Mouse (Mus musculus) lung, postnatal 10 days (tissue): ENCODE measurements around the gene Zfp975.
"Not testable (repeated sequence)": the region's sequence is repeated elsewhere in the genome, so short reads cannot be mapped to it uniquely, and the experiment has no call there.

ENCODE experiments used
- DNase-seq: peaks from one replicate; pipeline ENCODE4 v3.0.0; 2021

Zfp975 gene

DNA sequence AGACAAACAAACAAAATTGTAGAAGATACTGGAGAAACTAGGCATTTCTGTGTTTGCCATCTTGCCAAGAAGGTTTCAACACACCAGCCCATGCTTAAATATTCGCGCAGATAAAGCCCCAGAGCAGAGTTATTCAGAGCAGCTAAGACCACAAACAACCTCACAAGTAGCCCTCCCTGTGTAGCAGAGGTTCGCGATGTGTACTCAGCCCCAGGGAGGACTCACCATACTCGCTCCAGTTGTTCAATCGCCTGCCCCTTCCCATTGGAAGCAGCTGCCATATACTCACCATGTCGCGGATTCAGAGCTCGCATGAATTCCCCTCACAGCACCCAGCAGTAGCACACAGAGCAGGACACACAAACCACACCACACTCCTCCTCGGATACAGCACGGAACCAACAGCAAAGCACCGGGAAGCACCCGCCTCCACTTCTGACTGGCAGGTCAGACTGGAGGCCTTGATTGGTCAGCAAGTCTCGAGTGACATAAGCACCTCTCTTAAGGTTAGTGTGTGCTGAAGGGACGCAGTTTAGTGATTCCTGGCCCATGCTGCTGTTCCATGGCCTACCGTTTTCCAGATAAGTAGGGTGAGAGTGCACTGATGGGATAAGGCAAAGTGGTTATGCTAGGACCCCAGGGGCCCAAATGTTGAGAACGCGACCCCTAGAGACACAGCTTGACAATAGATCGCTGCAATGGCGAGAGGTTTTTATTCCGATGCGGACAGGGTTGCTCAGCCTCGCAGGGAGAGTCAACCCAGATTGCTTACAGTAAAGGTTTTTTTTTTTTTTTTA, at the start of gene Zfp975:
Gene Zfp975, minus strand, starts transcription at position 381 of the 797 bp plus-strand sequence.
- DNase-seq = peak; percentile 87

DNA sequence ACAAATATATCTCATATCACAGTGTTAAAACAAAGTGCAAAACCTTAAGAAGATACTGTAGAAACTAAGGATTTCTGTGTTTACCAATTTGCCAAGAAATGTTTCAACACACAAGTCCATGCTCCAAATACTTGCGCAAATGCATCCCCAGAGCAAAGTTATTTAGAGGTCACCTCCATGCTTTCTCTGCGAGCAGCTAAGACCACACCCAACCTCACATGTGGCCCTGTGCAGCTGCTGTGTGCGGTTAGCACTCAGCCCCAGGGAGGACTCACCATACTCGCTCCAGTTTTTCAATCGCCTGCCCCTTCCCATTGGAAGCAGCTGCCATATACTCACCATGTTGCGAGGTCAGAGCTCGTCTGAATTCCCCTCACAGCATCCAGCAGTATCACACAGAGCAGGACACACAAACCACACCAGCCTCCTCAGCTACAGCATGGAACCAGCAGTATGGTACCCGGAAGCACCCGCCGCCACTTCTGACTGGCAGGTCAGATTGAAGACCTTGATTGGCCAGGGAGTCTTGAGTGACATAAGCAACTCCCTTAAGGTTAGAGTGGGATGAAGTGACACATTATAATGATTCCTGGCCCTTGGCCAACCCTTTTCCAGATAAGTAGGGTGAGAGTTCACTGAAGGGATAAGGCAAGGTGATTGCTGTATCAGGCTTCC, 46.1 kb upstream of the Zfp975 start:
- no peak for DNase-seq

DNA sequence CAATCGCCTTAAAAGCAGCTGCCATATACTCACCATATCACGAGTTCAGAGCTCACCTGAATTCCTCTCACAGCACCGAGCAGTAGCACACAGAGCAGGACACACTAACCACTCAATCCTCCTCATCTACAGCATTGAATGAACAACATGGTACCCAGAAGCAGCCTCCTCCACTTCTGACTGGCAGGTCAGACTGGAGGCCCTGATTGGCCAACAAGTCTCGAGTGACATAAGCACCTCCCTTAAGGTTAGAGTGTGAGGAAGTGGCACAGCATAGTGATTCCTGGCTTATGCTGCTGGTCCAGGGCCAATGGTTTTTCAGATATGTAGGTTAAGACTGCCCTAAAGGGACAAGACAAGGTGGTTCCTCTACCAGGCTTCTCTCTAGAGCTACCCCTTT, 34.4 kb upstream of the Zfp975 start, which contains the start of gene Gm17067:
Gene Gm17067, minus strand, starts transcription at position 101 of the 400 bp plus-strand sequence.
- not testable (repeated sequence) for DNase-seq

DNA sequence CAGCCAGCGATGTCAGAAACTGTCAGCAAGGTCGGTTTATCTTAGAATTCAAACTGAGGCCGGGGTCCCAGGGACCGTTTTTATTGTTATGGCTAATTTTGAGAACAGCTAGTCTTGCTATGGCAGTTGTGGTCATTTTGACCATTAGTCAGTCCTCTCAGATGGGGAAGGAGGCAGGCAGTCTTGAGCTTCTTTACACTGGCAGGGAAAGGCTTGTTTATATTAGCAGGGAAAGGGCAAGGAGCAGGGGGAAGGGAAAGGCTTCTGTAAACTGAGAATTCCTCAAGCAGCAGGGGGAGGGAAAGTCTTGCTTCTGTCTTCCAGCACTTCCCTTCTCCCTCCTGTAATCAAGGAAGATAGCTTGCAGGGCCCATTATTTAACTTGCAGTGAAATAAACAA, 709 bp upstream of the Zfp975 start:
- DNase-seq = peak; percentile 64

DNA sequence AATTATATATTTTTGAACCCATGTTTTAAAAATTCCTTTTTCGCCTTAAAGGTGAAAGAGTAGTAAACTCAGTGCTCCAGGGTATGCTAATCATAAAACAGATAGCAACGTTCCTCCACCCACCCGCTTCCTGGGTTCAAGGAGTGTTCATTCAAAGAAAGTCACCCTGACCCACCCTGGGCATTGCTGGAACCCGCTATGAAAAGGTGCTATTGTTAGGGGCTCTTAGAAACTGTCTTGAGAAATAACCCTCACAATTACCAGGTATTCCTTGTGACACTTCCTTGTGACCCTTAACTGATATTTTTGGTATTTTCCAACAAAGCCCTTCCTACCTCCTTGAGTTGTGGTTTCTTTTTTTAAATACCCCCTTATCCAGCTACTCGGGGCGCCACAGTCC, 12.5 kb downstream of the Zfp975 start:
- not testable (repeated sequence) for DNase-seq

DNA sequence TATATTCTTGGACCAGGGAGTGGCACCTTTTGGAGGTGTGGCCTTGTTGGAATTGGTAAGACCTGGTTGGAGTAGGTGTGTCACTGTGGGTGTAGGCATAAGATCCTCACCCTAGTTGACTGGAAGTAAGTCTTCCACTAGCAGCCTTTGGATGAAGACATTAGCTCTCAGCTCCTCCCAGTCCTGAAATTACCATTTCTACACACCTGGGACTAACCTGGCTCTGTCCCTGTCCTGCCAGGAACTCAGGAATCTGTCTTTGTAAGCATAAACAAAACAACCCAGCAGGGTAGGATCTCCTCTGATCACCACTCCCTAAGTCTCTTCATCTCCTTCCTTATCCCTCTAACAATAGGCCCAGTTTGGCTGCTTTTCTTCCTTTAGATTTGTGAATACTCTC, 12.9 kb downstream of the Zfp975 start:
- not testable (repeated sequence) for DNase-seq

DNA sequence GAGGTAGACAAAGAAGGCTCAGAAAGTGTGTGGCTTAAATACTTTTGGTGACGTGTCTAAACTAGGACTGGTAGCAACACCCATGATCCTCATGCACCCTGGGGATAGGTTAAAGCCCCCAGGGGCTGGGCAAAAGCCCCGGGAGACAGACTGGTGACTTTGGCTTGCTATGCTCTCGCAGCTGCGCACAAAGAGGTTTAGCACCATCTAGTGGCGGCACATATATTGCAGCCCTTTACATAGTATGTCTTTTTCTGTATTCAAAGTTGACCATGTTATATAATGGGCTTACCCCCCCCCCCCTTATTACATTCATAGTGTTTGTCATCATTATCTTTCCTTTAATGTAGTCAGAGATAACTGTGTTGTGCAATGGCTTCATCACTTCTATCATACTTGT, 32.4 kb downstream of the Zfp975 start:
- DNase-seq = not testable (repeated sequence)

DNA sequence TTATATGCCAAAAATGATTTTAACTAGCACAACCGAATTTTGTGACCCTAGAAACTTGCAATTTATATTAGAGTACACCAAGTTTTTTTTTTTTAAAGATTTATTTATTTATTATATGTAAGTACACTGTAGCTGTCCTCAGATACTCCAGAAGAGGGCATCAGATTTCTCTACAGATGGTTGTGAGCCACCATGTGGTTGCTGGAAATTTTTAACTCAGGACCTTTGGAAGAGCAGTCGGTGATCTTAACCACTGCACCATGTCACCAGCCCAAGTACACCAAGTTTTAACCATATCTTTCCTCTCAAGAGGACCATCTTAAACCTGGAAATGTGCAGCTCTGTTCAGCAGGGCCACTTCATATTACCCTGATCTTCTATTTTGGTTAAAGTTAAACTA, 37.3 kb downstream of the Zfp975 start:
- DNase-seq = not testable (repeated sequence)

DNA sequence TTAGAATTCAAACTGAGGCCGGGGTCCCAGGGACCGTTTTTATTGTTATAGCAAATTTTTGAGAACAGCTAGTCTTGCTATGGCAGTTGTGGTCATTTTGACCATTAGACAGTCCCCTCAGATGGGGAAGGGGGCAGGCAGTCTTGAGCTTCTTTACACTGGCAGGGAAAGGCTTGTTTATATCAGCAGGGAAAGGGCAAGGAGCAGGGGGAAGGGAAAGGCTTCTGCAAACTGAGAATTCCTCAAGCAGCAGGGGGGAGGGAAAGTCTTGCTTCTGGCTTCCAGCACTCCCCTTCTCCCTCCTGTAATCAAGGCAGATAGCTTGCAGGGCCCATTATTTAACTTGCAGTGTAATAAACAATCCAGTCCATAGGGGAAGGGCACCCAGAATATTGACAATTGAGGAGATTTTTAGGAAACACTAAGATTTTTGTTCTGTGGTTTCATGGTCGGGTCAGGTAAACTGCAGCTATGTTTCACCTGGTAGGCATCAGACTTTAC, 49.4 kb downstream of the Zfp975 start:
- peak; percentile 9 for DNase-seq

DNA sequence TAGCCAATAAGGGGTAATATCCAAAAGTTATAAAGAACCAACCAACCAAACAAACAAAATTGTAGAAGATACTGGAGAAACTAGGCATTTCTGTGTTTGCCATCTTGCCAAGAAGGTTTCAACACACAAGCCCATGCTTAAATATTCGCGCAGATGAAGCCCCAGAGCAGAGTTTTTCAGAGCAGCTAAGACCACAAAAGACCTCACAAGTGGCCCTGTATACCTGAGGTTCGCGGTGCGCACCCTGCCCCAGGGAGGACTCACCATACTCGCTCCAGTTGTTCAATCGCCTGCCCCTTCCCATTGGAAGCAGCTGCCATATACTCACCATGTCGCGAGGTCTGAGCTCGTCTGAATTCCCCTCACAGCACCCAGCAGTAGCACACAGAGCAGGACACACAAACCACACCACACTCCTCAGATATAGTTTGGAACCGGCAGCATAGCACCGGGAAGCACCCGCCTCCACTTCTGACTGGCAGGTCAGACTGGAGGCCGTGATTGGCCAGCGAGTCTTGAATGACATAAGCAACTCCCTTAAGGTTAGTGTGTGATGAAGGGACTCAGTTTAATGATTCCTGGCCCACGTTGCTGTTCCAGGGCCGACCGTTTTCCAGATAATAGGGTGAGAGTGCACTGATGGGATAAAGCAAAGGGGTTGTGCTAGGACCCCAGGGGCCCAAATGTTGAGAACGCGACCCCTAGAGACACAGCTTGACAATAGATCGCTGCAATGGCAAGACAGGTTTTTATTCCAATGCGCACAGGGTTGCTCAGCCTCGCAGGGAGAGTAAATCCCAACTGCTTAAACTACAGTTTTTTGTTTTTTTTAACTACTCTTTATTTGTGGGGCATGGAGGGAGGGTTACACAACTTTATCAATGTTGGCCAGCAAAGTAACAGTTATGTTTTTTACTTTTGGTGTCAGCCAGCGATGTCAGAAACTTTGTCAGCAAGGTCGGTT, 50.1 kb downstream of the Zfp975 start, which contains the start of gene Zfp976:
Gene Zfp976, minus strand, starts transcription at position 437 of the 964 bp plus-strand sequence.
- peak; percentile 78 for DNase-seq

DNA sequence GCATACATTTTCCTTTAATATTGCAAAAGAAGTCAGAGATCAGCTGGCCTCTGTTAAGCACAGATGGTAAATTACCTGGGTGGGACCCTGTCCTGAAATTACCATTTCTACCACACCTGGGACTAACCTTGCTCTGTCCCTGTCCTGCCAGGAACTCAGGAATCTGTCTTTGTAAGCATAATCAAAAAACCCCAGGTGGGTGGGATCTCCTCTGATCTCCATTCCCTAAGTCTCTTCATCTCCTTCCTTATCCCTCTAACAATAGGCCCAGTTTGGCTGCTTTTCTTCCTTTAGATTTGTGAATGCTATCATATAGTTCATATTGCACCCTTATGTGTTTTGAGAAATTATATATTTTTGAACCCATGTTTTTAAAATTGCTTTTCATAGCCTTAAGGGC, 61.5 kb downstream of the Zfp975 start:
- DNase-seq = not testable (repeated sequence)
